Mouse (Mus musculus) neural tube, embryonic 14.5 days (tissue): Measurements from ENCODE around the gene Pam. TPM values are rescaled to one million over a fixed set of nuclear protein-coding genes. Genes with fewer than 3 reads are reported as not detected.

Source experiments
- ATAC-seq: fragments of 200-750 bp; cut with Nextera tagmentation; 2 replicates; pipeline ENCODE4 v1.8.0; 2017; ENCODE audit warnings: low read depth, mild to moderate bottlenecking, moderate TSS enrichment, moderate library complexity
- H3K27ac ChIP-seq: fragments of 300-500 bp; sonication (generic); 2 replicates; pipeline ENCODE4 v1.5.1; 2014; ENCODE audit warnings: low read depth, mild to moderate bottlenecking, control low read depth, low read length, moderate library complexity, mixed read lengths
- H3K27me3 ChIP-seq: fragments of 300-500 bp; sonication (generic); 2 replicates; pipeline ENCODE4 v1.6.1; 2014; ENCODE audit warnings: low read length; ENCODE audit not compliant: control insufficient read depth, insufficient read depth
- H3K36me3 ChIP-seq: fragments of 300-500 bp; sonication (generic); 2 replicates; pipeline ENCODE4 v1.6.1; 2014; ENCODE audit warnings: low read length, mixed read lengths; ENCODE audit not compliant: control insufficient read depth, insufficient read depth
- H3K4me1 ChIP-seq: fragments of 300-500 bp; sonication (generic); 2 replicates; pipeline ENCODE4 v1.6.1; 2014; ENCODE audit warnings: low read length; ENCODE audit not compliant: control insufficient read depth, insufficient read depth
- H3K4me2 ChIP-seq: fragments of 300-500 bp; sonication (generic); 2 replicates; pipeline ENCODE4 v1.6.1; 2014; ENCODE audit warnings: mild to moderate bottlenecking, low read depth, low read length, control low read depth
- H3K4me3 ChIP-seq: fragments of 300-500 bp; sonication (generic); 2 replicates; pipeline ENCODE4 v1.5.1; 2014; ENCODE audit warnings: low read depth, low read length, control low read depth, mixed read lengths
- H3K9ac ChIP-seq: fragments of 300-500 bp; sonication (generic); replicated peaks from 2 replicates; pipeline ENCODE4 v1.6.1; 2014; ENCODE audit warnings: low read depth, mild to moderate bottlenecking, control low read depth, low read length, mixed read lengths
- H3K9me3 ChIP-seq: fragments of 300-500 bp; sonication (generic); 2 replicates; pipeline ENCODE4 v1.6.1; 2016; ENCODE audit warnings: low read length; ENCODE audit not compliant: control insufficient read depth
- WGBS: fragments of 180-500 bp; shearing (Covaris S2); extraction: QIAGEN DNeasy Blood & Tissue Kit; methylation state at CpG from one replicate; pipeline ENCODE4 v1.1.7; 2014; 5-methylcytosine and 5-hydroxymethylcytosine counted together
- polyA plus RNA-seq: library from polyadenylated mRNA; unstranded; fragments of >200 nt; fragmentation: Nextera tagmentation; extraction: Ambion mirVana; gene quantifications from 2 replicates; pipeline ENCODE4 v1.2.1, GENCODE M21; 2014

Gene Pam
- polyA plus RNA-seq, 1 experiment from 2014 or later: 51.5 TPM

DNA sequence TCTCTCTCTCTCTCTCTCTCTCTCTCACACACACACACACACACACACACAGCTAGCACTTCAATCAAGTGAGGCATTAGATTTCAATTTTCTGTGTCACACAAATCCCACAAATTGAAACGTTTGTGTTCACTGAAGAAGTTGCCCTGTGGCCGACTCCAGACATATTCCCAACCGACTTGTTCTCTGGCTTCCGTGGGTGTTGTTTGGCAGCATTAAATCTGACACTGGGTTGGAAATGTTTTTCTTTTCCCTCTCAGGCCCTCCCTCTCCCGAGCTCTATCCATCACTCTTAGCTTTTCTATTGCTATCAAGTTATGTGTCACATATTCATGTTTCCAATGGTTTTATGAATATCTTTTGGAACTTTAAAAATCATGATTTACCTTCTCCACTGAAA, 185.9 kb downstream of the Pam start:
- Histone ChIP-seq H3K9me3 (no peaks in the 10 kb centered on the region), H3K4me3 (no peak overlapping the region), H3K9ac (no peak overlapping the region), H3K27ac (no peak overlapping the region), H3K4me2 (no peak overlapping the region), H3K27me3 (no peaks in the 10 kb centered on the region), H3K36me3 (no peaks in the 10 kb centered on the region), H3K4me1 (no peaks in the 10 kb centered on the region)
- 74% methylated on average over 5 of the region's 5 CpGs for WGBS
- no peak for ATAC-seq

DNA sequence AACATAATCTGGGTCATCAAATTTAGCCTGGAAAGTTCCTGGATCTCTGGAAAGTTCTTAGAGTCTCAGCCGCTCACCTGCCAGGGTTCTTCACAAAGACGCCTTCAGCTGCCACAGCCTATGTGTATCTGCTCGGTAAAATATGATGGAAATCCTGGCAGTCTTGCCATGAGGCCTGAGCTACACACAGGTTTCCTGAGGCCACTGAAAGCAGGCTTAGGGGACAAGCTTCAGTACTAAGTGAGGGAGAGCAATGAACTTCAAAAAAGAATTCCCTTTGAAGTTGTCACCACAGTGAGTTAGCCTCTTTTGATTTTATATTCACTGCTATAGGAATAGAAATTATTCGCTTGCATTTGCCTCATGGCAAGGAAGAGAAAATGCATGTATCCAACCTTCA, 186.7 kb downstream of the Pam start:
- Histone ChIP-seq H3K27ac (no peak overlapping the region), H3K4me1 (no peaks in the 10 kb centered on the region), H3K9me3 (no peaks in the 10 kb centered on the region), H3K9ac (no peak overlapping the region), H3K36me3 (no peaks in the 10 kb centered on the region), H3K27me3 (no peaks in the 10 kb centered on the region), H3K4me3 (no peak overlapping the region), H3K4me2 (no peak overlapping the region)
- no peak for ATAC-seq
- WGBS: 96% methylated on average over 4 of the region's 4 CpGs

DNA sequence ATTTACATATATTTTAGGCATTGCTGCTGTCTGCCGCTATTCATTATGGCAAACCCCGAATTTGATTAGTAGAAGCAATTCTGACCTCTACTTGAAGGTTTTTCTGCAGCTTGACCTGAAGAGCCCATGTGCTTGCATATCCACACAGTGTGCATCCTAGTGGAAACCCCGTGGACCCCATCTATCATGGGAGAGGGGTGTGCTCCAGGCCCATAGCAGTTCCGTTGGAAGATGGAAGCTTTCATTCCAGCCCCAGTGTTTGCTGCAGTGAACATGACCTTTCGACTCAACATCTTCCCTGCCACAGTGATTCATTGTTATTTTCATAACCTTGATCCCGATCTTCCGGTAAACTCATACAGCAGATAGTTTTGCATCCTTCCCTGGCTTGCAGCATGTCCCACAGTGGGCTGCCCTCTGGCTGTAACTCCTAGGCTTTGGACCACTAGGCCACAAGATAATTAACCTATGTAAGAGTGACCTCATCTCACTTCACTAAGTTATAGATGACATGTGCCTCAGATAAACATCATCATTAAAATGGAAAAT, 191.5 kb downstream of the Pam start:
- Histone ChIP-seq H3K4me2 (no peak overlapping the region), H3K4me1 (no peaks in the 10 kb centered on the region), H3K9me3 (no peaks in the 10 kb centered on the region), H3K9ac (no peak overlapping the region), H3K4me3 (no peak overlapping the region), H3K27me3 (no peaks in the 10 kb centered on the region), H3K36me3 (no peaks in the 10 kb centered on the region), H3K27ac (no peak overlapping the region)
- ATAC-seq: no peak
- WGBS: 76% methylated on average over 7 of the region's 7 CpGs

DNA sequence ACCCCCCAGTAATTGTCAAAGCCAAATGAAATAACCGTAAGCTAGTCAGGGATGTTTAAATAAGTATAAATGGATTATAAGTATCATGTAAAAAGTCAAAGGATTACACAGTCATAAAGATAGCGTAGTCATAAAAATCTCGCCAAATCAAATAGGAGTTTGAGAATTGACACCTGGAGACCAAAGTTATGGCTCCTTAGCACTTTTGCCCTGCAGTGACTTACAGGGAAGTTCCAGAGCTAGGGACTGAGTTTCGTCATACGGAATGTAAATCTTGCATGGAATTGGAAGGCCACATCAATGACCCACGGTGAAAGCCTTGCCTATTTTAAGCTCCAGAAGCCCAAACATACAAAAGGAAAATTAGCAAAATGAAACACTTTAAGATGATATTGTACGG, 192.6 kb downstream of the Pam start:
- Histone ChIP-seq H3K9ac (no peak overlapping the region), H3K36me3 (no peaks in the 10 kb centered on the region), H3K27me3 (no peaks in the 10 kb centered on the region), H3K4me2 (no peak overlapping the region), H3K4me3 (no peak overlapping the region), H3K9me3 (no peaks in the 10 kb centered on the region), H3K27ac (no peak overlapping the region), H3K4me1 (no peaks in the 10 kb centered on the region)
- 86% methylated on average over 7 of the region's 7 CpGs for WGBS
- ATAC-seq: no peak

GRCm38 (mm10) chr1:97900559-97901153, 194.8 kb downstream of the Pam start:
- no peaks in the 10 kb centered on the region for H3K9me3 ChIP-seq
- no peak overlapping the region for H3K9ac ChIP-seq
- no peak overlapping the region for H3K4me2 ChIP-seq
- H3K27ac ChIP-seq: no peak overlapping the region
- 0 out of 2 replicates have a peak, but pooled peaks have one; percentile 49 for ATAC-seq
- 61% methylated on average over 7 of the region's 7 CpGs for WGBS
- no peak overlapping the region for H3K4me3 ChIP-seq
- H3K36me3 ChIP-seq: no peaks in the 10 kb centered on the region
- H3K4me1 ChIP-seq: no peaks in the 10 kb centered on the region
- no peaks in the 10 kb centered on the region for H3K27me3 ChIP-seq

DNA sequence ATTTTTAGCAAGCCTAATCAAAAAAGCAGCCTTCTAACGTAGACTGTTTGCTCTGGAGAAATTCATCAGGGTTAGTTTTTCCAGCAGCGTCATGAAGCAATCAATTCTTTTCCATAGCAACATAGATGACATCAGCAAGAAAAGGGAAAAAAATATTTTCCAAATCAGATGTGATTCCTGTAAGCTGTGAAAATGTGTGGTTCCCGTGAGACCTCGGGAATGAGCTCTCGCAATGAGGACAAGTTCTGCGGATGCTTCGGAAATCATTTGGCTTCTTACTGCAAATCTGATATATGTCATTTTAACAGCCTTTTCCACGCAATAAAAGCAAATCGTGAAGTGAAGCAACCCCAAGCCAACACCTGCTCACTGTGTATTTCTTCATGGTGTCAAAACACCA, 207.9 kb downstream of the Pam start:
- no peaks in the 10 kb centered on the region for H3K4me1 ChIP-seq
- no peak overlapping the region for H3K4me2 ChIP-seq
- H3K4me3 ChIP-seq: no peak overlapping the region
- H3K9me3 ChIP-seq: no peaks in the 10 kb centered on the region
- 61% methylated on average over 9 of the region's 9 CpGs for WGBS
- no peak overlapping the region for H3K9ac ChIP-seq
- H3K27me3 ChIP-seq: no peaks in the 10 kb centered on the region
- no peak overlapping the region for H3K27ac ChIP-seq
- no peak for ATAC-seq
- H3K36me3 ChIP-seq: no peaks in the 10 kb centered on the region

GRCm38 (mm10) chr1:97883498-97883897, 211.9 kb downstream of the Pam start:
- WGBS: 84% methylated on average over 7 of the region's 7 CpGs

DNA sequence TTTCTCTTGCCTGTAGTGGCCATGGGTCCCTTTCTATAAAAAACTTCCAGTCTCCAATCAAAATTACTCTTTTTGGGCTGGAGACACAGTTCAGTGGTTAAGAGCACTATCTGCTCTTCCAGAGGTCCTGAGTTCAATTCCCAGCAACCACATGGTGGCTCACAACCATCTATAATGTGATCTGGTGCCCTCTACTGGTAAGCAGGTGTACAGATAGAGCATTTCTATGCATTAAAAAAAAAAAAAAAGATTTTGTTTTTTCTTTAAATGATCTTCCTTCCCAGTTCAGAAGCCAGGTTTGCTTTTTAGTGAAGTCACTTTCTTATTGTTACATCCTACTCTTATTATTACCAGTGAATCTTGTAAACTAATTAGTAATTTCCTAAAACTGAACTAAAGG, 218.4 kb downstream of the Pam start:
- Histone ChIP-seq H3K36me3 (no peaks in the 10 kb centered on the region), H3K9me3 (no peaks in the 10 kb centered on the region), H3K4me1 (no peaks in the 10 kb centered on the region), H3K4me3 (no peak overlapping the region), H3K4me2 (no peak overlapping the region), H3K9ac (no peak overlapping the region), H3K27me3 (no peaks in the 10 kb centered on the region), H3K27ac (no peak overlapping the region)
- no peak for ATAC-seq

More at GRCm38 (mm10) chr1:97883498-97883897, 211.9 kb downstream of the Pam start:
- Histone ChIP-seq H3K27ac (no peak overlapping the region), H3K4me1 (no peaks in the 10 kb centered on the region), H3K4me2 (no peak overlapping the region), H3K36me3 (no peaks in the 10 kb centered on the region), H3K4me3 (no peak overlapping the region), H3K9ac (no peak overlapping the region), H3K9me3 (no peaks in the 10 kb centered on the region), H3K27me3 (no peaks in the 10 kb centered on the region)
- ATAC-seq: no peak

DNA sequence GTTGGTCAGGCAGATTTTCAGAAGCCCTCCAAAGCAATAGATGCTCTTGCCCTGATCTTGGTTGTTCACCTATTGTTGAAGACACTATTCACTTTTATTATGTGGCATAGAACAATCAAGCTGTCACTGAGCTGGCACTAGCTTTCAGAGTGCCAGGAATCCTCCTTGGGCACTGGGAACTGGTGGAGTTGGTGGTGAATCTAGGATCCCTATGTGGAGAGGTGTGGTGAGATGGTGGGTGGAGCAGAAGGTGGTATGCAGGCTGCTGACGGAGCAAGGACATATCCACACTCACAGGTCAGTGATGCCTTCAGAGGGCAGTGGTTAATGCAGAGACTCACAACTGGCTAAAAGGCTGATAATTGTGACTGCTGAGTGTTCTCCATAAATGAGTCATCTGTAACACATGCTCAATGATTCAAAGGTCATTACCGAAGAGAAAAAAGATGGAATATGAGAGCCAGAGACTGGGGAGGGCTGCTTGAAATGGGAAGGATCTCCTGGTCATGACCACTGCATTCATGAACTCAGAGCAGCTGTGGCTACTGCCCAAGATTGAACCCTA, 221.9 kb downstream of the Pam start:
- ATAC-seq: no peak
- Histone ChIP-seq H3K27ac (no peak overlapping the region), H3K36me3 (no peaks in the 10 kb centered on the region), H3K9ac (no peak overlapping the region), H3K4me2 (no peak overlapping the region), H3K27me3 (no peaks in the 10 kb centered on the region), H3K4me1 (no peaks in the 10 kb centered on the region), H3K4me3 (no peak overlapping the region), H3K9me3 (no peaks in the 10 kb centered on the region)
- 90% methylated on average over 2 of the region's 2 CpGs for WGBS
